Mouse (Mus musculus): ENCODE results near the gene Tex50. TPM values are rescaled to one million over a fixed set of nuclear protein-coding genes. Genes with fewer than 3 reads are reported as not detected.
"Not testable (repeated sequence)": the region's sequence is repeated elsewhere in the genome, so short reads cannot be mapped to it uniquely, and the experiment has no call there.

Tex50 gene
- polyA plus RNA-seq, 1 experiment from 2014 or later, result not detected

DNA sequence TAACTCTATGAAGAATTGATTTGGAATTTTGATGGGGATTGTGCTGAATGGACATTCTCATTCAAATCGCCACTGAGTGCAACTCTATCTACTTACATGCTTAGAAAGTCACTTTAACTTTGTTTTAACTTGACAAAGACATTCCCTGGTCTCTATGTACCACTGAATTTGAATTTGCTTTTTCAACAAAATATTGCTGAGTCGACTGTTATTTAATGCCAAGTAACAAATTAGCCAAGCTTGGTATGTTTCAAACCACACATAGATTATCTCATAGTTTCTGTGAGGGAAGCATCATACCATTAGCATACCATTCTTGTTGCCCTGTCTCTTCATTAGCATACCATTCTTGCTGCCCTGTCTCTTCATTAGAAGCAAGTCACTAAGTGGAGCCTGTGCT, 11.2 kb downstream of the Tex50 start:
- H3K27ac ChIP-seq (ENCODE audit: low read depth), result no peak overlapping the region
- no peak overlapping the region for H3K9ac ChIP-seq (replicated peaks)
- ATAC-seq, result no peak
- H3K9me3 ChIP-seq (ENCODE audit: low read length), result no peaks in the 10 kb centered on the region
- no peak overlapping the region for H3K4me3 ChIP-seq (ENCODE audit: low read depth, low read length)
- no peaks in the 10 kb centered on the region for H3K36me3 ChIP-seq (replicated peaks; ENCODE audit: insufficient read depth, low read length)
- 0 out of 2 replicates have a peak, but pooled peaks cover 2% of the 10 kb centered on the region for H3K4me1 ChIP-seq (ENCODE audit: insufficient read depth)
- no peak overlapping the region for H3K4me2 ChIP-seq (ENCODE audit: low read depth, low read length)
- H3K27me3 ChIP-seq (ENCODE audit: insufficient read depth, low read length), result 0 out of 2 replicates have a peak, but pooled peaks cover 3% of the 10 kb centered on the region
- 61% methylated on average over 2 of the region's 2 CpGs for WGBS (ENCODE audit: insufficient replicate concordance)
- no peak for DNase-seq
- TF ChIP-seq EP300 (IDR thresholded peaks at IDR 0.05; ENCODE audit: low read depth) (no peak), CTCF (IDR thresholded peaks at IDR 0.05; ENCODE audit: low read depth) (no peak)

- H3K4me2 ChIP-seq (ENCODE audit: low read depth, low read length); H3K36me3 ChIP-seq (replicated peaks; ENCODE audit: insufficient read depth, low read length); H3K4me1 ChIP-seq (ENCODE audit: insufficient read depth); ATAC-seq; H3K27ac ChIP-seq (ENCODE audit: low read depth); H3K4me3 ChIP-seq (ENCODE audit: low read depth, low read length); H3K9ac ChIP-seq (replicated peaks); DNase-seq; H3K27me3 ChIP-seq (ENCODE audit: insufficient read depth, low read length); H3K9me3 ChIP-seq (ENCODE audit: low read length): not testable (repeated sequence)
- 65% methylated on average over 8 of the region's 8 CpGs for WGBS (ENCODE audit: insufficient replicate concordance)
These were observed 13.5 kb downstream of the Tex50 start for GRCm38 (mm10) chr1:161145611-161146010.

DNA sequence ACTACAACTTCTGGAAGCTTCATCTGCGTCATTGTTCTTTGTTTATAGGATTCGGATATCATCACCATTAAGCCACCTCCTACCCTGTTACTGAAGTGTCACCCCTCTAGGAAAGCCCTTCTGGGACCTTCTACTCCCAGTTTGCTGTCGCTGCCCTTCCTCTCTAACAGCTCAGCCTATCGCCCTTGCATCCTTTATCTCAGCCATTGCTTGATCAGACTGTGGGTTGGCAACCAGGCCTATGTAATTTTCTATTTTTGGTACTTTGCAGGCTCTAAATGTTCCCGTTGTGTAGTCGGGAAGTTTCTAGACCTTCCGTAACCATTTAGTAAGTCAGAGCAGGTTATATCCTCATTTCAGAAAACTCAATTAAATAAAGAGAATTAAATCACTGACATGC, 15.9 kb downstream of the Tex50 start:
- WGBS (ENCODE audit: insufficient replicate concordance), result 77% methylated on average over 7 of the region's 7 CpGs
- Histone ChIP-seq H3K36me3 (replicated peaks; ENCODE audit: insufficient read depth, low read length) (no peaks in the 10 kb centered on the region), H3K4me1 (ENCODE audit: insufficient read depth) (no peaks in the 10 kb centered on the region), H3K27me3 (ENCODE audit: insufficient read depth, low read length) (0 out of 2 replicates have a peak, but pooled peaks cover 7% of the 10 kb centered on the region), H3K9me3 (ENCODE audit: low read length) (no peaks in the 10 kb centered on the region), H3K4me2 (ENCODE audit: low read depth, low read length) (no peak overlapping the region), H3K9ac (replicated peaks) (no peak overlapping the region), H3K4me3 (ENCODE audit: low read depth, low read length) (no peak overlapping the region), H3K27ac (ENCODE audit: low read depth) (no peak overlapping the region)
- DNase-seq (no peak), ATAC-seq (no peak)
- no peak for TF ChIP-seq EP300 (IDR thresholded peaks at IDR 0.05; ENCODE audit: low read depth)
- TF ChIP-seq CTCF (IDR thresholded peaks at IDR 0.05; ENCODE audit: low read depth), result no peak

GRCm38 (mm10) chr1:161142531-161143159, 16.5 kb downstream of the Tex50 start, which contains the start of gene Ankrd45:
Gene Ankrd45 (plus strand): TSS chr1:161142691.
- no peak for ATAC-seq

DNA sequence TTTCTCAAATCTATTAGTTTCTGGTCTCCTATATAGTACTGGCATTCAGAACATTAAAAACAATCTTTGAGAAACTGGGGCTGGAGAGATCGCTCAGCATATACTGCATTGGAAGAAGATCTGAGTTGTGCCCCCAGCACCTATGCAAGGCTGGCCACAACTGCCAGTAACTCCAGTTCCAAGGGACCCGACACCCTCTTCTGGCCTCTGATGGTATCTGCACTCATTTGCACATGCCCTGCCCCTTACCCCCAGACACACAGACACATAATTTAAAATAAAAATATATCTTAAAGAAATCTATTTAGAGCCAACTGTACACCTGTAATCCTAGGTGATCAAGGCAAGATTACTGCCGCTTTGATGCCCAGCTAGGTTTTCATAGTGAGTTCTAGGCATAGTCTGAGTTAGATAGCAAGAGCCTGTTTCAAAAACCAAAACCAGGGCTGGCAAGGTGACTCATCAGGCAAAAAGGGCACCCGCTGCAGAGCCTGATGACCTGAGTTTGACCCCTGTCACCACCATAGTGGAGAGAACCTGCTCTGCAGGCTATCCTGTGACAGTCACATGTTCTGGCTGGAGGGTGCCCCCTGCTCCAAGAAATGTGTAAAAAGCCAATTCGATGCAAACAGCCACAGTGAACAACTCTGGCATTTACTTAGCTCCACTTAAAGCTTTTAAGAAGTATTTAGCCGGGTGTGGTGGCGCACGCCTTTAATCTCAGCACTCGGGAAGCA, 18.9 kb downstream of the Tex50 start:
- no peaks in the 10 kb centered on the region for H3K4me1 ChIP-seq (ENCODE audit: insufficient read depth)
- H3K36me3 ChIP-seq (replicated peaks; ENCODE audit: insufficient read depth, low read length), result no peaks in the 10 kb centered on the region
- H3K4me2 ChIP-seq (ENCODE audit: low read depth, low read length), result no peak overlapping the region
- ATAC-seq (no peak), DNase-seq (no peak)
- no peak overlapping the region for H3K27ac ChIP-seq (ENCODE audit: low read depth)
- no peak overlapping the region for H3K9ac ChIP-seq (replicated peaks)
- H3K9me3 ChIP-seq (ENCODE audit: low read length), result no peaks in the 10 kb centered on the region
- TF ChIP-seq EP300 (IDR thresholded peaks at IDR 0.05; ENCODE audit: low read depth) (no peak), CTCF (IDR thresholded peaks at IDR 0.05; ENCODE audit: low read depth) (peak; percentile 35)
- H3K27me3 ChIP-seq (ENCODE audit: insufficient read depth, low read length), result 0 out of 2 replicates have a peak, but pooled peaks cover 7% of the 10 kb centered on the region
- no peak overlapping the region for H3K4me3 ChIP-seq (ENCODE audit: low read depth, low read length)
- WGBS (ENCODE audit: insufficient replicate concordance), result 79% methylated on average over 9 of the region's 9 CpGs

More at GRCm38 (mm10) chr1:161142531-161143159, 16.5 kb downstream of the Tex50 start, which contains the start of gene Ankrd45:
- Histone ChIP-seq H3K9ac (replicated peaks) (no peak within 1 kb of the TSS), H3K4me3 (ENCODE audit: low read depth, low read length) (peak within 1 kb of the TSS; percentile 8; the same call in 1 of the 2 replicates), H3K27ac (ENCODE audit: low read depth) (no peak within 1 kb of the TSS), H3K4me2 (ENCODE audit: low read depth, low read length) (peak within 1 kb of the TSS; percentile 53), H3K9me3 (ENCODE audit: low read length) (no peaks in the 10 kb centered on the region), H3K4me1 (ENCODE audit: insufficient read depth) (no peaks in the 10 kb centered on the region), H3K36me3 (replicated peaks; ENCODE audit: insufficient read depth, low read length) (no peaks in the 10 kb centered on the region), H3K27me3 (ENCODE audit: insufficient read depth, low read length) (0 out of 2 replicates have a peak, but pooled peaks cover 7% of the 10 kb centered on the region)
- peak; percentile 36 for DNase-seq
- 11% methylated on average over 33 of the region's 33 CpGs for WGBS (ENCODE audit: insufficient replicate concordance)
- TF ChIP-seq CTCF (IDR thresholded peaks at IDR 0.05; ENCODE audit: low read depth) (no peak), EP300 (IDR thresholded peaks at IDR 0.05; ENCODE audit: low read depth) (no peak)

- H3K36me3 ChIP-seq (replicated peaks; ENCODE audit: insufficient read depth, low read length), result no peaks in the 10 kb centered on the region
- H3K4me3 ChIP-seq (ENCODE audit: low read depth, low read length), result no peak overlapping the region
- 0 out of 2 replicates have a peak, but pooled peaks cover 7% of the 10 kb centered on the region for H3K27me3 ChIP-seq (ENCODE audit: insufficient read depth, low read length)
- ATAC-seq (0 out of 2 replicates have a peak, but pooled peaks have one; percentile 27), DNase-seq (no peak)
- whole genome bisulfite sequencing (ENCODE audit: insufficient replicate concordance), result 50% methylated on average over 2 of the region's 2 CpGs
- no peaks in the 10 kb centered on the region for H3K9me3 ChIP-seq (ENCODE audit: low read length)
- no peak overlapping the region for H3K4me2 ChIP-seq (ENCODE audit: low read depth, low read length)
- no peaks in the 10 kb centered on the region for H3K4me1 ChIP-seq (ENCODE audit: insufficient read depth)
- H3K27ac ChIP-seq (ENCODE audit: low read depth), result no peak overlapping the region
- no peak for TF ChIP-seq EP300 (IDR thresholded peaks at IDR 0.05; ENCODE audit: low read depth)
- TF ChIP-seq CTCF (IDR thresholded peaks at IDR 0.05; ENCODE audit: low read depth), result no peak
- no peak overlapping the region for H3K9ac ChIP-seq (replicated peaks)
These were observed 19.6 kb downstream of the Tex50 start for GRCm38 (mm10) chr1:161139496-161139895.

All from liver, postnatal 0 days (tissue).